Mouse (Mus musculus) testis, postnatal 14 days (tissue): ENCODE measurements at regions not wholly inside any gene's neighbourhood (a gene's known extent, or its start where the extent isn't known, plus 50 kb on each side); places are given as distances from the start of the nearest gene placed in this dataset.

ENCODE experiments used
- DNase-seq: peaks from one replicate; pipeline ENCODE4 v3.0.0; 2021; ENCODE audit warnings: low spot score

DNA sequence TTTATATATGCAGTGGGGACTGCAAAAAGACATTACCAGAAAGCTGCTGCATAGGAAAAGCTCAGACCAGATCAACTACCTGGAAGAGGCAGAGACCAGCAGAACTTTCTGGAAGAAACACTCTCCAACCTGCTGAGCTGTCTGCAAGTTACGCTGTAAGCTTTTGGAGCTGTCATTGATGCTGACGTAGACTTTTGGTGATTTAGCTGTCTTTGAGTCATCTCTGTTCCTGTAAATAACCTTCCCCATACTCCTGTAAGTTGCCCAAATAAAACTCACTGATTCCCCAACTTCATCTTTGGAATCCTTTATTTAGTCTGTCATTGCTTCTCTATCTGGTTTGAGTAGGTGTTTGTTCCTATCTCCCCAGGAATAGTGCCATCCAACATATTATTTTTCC lies 218.5 kb upstream of the Gbe1 start:
- DNase-seq = no peak

DNA sequence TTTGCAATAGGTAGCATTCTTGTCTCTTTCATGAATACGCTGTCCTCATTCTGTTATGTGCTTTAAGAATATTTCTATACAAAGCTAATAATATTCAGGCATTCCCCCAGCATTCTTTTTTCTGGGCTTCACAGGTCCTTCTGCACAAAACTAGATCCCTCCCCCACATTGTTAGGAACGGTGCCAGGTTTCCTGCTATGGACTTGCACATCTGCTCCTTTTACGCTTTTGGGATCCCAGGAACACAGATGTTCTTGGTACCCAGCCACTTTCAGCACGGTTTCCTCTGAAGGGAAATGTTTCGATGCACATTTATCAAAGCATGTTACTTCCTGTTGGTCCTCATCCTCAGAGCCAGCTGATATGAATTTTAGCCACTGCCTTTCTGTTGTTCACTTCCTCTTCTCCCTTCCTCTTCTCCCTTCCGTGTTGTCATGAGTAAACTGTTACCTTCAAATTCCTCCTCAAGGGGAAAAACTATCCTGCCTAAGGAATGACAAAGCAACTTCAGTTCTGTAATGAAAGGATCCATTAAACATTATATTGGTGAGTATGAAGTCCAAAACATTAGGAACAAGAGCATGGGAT lies 209.9 kb upstream of the Gbe1 start:
- no peak for DNase-seq

DNA sequence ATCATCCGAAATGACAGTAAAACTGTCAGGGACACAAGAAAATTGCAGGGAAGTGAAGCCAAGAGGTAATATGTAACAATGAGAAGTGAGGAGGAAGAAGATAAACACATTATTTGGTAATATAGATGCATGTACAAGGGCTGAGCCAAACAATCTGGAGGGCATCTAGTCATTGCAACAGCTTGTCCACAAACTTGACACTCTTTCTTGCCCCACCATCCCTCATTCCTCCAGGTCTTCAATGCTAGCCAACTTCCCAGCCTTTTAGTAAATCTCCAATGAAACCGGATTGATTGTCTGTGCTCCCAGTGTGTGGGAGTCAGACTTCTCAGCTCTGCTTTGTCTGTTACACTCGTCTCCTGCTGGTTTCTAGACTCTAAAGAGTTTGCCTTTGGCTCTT lies 172.3 kb upstream of the Gbe1 start:
- no peak for DNase-seq

DNA sequence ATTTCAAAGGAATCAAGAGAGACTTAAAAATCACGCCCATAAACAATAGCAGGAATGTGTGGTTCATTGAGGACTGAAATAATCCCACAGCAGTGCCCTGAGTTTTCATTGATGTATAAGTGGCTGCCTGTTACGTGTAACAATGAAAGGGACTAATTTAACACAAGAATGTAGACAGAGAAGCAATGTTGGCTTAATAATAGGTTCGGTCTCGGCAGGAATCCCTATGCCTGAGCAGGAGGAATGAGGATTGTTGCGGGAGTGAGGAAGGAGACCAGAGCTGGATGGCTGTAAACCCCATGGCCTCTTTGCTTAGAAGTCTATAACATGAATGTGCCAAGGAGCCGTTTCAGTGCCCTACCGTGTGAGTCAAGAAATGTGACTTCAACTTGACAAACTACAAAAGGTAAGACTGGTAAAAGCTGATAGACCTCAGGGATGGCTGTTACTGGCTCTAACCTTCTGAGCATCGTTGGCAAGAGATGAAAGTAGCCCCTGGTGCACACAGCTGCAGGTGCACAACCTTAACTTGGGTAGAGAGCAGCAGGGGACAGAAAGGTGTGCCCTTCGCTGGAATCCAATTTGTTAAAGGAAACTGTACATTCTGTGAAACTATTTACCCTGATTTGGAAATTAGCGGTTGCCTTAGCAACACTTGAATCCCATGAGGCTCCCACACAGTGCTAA lies 165.9 kb upstream of the Gbe1 start:
- no peak for DNase-seq

DNA sequence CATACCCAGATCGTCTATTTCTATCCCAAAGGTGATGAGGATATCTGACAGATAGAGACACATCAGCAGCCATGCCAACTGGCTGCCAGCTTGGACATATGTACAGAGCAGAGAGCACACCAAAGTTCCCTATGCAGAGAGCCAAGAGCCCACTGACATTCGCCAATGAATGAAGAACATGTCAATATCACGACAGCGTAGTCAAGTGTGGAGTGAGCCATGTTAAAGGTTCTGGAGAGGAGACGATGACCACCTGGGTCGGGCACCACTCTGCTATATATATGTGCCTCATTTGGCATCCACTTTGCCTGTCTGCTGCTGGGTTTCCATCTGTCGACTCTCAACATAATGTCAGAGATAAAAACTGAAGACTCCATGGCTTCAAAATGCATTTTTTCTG lies 159.2 kb upstream of the Gbe1 start:
- no peak for DNase-seq

DNA sequence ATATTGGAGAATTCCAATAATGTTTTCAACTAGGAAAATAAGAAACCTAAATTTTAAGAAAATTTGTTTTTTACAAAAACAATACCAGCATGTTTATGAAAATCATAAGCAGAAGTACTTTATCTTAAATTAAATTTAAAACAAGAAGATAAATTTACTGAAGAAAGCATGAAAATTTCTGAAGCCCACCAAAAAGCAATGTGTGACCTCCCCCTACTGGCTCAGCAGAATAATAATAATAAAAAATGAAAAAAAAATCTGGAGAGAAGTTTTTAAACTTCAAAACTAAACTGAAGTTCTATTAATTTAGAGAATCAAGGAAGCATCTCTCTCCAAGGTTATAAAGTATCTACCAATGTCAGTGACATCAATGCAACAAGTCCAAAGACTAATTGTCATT lies 153.2 kb upstream of the Gbe1 start:
- no peak for DNase-seq

DNA sequence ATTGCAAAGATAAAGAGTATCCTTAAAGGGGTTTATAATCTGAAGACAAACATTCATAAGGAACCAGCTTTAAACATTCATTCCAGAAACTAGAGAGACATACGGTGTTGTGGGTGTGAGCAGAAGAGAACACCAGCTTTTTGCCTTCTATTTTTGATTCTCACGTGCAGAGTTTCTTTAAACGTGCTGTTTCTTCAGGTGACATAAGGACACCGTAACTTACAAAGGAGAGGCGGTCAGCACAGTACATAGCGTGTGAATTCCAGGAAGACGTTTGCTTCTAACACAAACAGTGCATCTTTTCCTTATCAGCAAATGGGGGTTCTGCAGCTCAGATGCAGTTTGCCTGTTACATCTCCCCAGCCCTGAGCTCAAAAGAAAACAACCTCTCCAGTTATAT lies 138.6 kb upstream of the Gbe1 start:
- DNase-seq = no peak

DNA sequence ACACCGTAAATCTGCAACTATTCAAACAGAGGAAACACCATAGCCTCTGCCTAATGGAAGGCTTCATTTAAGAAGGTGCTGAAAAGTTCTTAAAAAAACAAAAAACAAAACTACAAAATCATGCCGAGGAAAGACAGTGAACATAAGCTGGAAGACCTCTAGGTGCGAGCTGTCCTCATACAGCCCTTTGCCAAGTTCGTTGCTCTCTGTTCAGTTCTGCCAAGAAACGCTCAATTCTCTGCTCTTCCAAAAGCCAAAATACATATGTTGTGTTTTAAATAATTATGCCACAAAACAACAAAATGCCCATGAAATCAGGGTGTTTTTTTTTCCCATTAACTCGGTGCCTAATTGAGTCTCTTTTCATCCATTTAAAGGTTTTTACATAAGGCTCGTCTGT lies 134.8 kb upstream of the Gbe1 start:
- DNase-seq = no peak

DNA sequence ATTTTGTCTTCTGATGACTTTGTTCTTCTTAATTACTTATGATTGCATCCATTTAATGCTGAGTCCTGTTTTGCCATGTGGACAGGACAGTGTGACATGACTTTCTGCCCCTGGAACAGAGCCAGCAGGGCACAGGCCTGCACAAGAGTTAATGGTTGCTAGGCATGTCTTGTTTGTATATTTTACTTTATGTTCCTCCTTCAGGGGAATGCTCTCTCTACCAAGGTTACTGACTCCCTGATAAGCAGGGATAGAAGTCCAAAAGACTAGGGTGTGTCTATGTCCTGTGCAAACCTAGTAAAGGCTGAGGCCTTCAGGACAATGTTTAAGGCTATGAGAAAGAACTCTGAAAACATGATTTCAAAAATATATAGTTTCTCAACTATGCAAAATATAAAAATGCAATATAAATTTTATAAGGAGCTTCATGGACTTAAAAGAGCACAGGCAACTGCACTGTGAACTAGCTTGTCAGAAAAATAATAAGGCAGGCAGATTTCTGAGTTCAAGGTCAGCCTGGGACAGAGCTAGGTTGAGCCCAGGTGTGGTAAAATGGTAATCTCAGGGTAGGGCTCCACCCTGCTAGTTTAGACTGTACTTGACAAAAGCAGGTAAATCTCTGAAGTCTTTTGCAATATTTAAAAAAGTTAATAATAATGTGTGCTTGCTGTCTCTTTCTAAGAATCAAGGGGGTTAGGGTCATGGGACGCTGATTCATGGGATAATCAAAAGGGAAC lies 99.7 kb upstream of the Gbe1 start:
- DNase-seq = no peak

DNA sequence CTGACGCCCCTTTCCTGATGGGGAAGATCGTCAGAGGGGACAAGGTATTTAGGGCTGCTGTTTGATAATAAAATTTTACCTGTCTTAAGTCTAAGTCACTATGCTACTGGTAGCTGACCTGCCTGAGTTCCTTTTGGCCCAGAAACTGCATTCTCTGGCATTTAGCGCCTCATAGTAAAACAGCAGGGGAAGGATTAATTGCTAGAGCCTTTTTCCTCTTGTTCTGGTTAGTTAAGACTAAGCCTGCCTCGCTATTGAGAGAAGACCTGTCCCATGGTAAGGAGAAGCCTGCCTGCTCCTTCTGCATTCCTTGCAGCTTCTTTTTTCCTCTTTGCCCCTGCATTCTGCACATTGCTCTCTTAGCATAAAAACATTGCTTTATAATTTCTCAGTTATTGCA lies 98.9 kb upstream of the Gbe1 start:
- DNase-seq = no peak

DNA sequence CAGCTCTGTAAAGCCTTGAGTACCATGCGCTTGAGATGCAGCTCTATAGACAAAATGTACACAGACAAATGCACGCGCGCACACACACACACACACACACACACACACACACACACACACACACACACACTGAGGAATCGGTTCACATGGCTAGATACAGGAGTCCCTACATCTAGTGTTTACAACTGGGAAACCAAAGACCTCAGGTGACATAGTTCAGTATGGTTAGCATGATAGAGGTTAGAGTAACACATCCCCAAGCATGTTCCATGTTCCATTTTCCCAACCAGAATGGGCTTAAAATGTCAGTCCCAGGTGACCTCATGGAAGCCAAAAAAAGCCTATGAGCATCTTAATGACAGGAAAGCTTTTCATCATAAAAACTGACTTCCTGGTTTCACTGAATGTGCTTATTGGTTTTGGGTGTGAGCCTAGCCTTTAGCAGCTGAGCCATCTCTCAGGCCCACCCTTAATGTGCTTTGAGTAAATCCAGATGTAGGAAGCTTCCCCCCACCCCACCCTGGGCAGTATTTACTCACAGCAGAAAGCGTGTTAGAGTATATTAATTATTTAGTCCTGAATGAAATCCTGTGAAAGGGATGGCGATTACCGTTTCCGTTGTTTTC lies 86.0 kb upstream of the Gbe1 start:
- DNase-seq = no peak

DNA sequence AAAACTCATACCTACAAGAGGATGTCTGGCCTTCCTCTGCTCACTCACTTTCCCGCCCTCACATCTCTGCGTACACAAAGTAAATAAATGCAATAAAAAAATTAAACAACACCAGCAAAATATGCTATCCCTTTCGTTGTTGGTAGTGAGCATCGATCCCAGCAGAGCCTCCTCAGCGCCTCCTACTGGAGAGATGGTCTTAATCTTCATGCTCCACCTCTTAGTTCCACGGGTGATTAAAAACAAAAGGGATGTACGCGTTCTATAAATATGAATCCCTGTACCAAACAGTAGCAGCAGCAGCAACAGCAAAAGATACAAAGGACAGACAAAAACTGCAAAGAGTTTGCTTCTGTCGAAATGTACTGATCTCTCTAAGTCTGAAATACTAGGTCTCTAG lies 81.0 kb upstream of the Gbe1 start:
- peak; percentile 9 for DNase-seq

DNA sequence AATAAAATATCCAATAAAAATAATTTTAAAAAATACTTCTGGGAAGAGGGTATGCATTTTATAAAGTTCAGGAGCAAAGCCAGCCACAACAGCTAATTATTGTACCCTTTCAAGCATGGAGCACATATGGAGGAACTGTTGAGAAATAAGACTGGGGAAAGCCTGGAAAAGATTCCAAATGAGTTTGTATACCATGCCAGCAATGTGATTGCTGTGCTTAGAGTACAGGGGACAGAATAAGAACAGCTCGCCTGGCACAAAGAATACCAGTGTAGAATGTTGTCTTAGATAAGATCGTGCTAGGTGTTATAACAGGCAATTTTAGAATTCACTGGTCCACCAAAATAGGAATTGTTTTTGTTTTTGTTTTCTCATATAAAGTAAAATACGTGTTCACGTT lies 78.6 kb upstream of the Gbe1 start:
- DNase-seq = no peak

DNA sequence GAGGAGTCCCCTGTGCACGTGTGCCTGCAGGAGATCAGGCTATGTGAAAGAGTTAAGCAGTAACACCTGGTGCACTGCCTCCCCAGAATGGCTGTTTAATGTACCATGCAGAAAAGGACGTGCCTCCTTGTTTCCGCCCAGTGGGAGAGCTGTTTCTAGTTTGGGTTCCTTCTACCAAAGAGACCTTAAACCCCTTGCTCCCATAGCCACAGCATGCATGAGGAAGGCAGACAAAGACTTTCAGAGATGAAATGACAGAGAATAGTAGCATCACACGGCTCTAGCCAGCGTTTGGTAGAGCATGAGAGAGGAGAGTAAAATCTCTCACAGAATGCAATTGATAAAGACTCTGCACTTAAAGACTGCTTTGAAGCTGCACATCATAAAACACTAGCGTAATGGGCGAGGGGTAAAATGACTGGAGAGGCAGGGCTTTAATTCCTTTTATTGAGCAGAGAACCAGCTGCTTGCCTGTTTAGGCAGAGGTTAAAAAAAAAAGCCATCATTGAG lies 74.3 kb upstream of the Gbe1 start:
- DNase-seq = no peak

DNA sequence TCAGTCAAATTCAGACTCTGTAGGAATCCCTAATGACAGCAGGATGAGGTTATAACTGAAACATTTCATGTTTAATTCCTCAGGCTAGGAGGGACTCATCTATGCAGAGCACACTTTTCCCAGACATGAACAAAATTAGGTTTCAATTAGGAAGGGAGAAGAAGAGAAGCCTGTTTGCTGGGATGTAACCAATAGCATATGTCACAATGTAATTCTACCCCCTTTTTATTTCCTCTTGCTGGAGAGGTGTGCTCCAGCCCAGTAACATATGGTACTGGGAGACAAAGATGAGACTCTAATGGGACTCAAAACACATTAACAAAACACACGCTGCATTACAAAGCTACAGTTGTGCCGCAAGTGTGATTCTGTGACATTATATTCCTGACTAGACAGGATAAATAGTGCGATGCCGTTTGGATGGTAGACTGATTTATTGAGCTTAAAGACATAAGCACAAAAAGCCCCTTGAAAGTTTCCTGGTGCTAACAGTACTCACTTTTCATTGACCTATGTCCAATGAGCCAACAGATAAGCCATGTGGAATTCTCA lies 69.5 kb upstream of the Gbe1 start:
- DNase-seq = no peak

DNA sequence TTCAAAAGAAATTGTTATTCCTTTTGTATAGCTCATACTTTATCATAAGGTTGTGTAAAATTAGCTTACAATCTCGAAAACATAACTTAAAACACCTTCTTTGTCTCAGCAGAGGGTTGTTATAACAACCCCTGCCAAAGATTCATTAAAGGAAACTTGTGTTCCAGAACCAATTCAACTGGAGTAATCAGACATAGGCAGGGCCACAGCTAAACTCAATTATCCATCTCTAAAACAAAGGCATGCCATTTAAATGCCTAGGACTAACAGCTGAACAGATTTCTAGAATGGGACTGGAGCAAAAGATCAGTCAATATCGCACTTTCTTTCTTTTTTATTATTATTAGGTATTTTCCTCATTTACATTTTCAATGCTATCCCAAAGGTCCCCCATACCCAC lies 68.8 kb upstream of the Gbe1 start:
- no peak for DNase-seq

DNA sequence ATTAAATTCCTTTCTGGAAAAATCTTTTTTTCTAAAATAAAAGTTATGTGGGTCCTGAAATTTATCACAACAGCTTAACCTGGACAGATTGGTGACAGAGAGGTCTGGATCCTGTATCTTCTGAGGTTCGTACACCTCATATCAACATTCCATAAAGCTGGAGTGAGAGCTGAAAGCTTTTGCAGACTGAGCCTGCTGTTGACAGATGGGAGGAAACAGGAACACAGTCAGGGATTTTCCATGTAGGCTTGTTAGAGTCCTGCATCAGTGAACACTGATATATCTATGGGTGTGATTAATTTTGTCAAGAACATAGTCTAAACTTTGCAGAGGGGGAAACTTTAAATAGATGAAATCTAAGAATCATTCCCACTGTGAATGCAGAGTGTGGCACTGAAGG lies 54.4 kb upstream of the Gbe1 start:
- DNase-seq = no peak

DNA sequence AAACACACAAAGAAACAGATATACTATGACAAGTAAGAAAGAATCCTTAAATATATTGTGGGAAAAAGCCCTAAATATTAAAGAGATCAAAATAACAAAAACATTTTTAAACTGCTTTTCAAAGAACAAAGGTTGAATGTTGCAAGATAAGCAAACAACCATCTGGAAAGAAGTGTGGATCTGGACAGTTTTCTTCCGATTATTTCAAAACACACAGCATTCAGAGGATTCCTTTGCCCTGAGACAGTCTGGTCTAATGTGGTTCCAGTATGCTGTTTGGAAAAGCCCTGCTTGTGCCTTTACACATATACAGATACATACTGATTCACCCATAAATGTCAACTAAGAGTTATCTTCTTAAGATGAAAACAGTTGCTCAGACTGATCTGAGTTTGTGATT lies 53.6 kb upstream of the Gbe1 start:
- no peak for DNase-seq
